Mouse (Mus musculus) cerebellum, postnatal 4 days (tissue): ENCODE measurements around the gene Fam169b.

ENCODE experiments used
- DNase-seq, 2 experiments: peaks; one replicate each; pipeline ENCODE4 v3.0.0; 2022; ENCODE audit warnings: low spot score in 2 of 2, mixed read lengths in 1 of 2

The Fam169b gene

DNA sequence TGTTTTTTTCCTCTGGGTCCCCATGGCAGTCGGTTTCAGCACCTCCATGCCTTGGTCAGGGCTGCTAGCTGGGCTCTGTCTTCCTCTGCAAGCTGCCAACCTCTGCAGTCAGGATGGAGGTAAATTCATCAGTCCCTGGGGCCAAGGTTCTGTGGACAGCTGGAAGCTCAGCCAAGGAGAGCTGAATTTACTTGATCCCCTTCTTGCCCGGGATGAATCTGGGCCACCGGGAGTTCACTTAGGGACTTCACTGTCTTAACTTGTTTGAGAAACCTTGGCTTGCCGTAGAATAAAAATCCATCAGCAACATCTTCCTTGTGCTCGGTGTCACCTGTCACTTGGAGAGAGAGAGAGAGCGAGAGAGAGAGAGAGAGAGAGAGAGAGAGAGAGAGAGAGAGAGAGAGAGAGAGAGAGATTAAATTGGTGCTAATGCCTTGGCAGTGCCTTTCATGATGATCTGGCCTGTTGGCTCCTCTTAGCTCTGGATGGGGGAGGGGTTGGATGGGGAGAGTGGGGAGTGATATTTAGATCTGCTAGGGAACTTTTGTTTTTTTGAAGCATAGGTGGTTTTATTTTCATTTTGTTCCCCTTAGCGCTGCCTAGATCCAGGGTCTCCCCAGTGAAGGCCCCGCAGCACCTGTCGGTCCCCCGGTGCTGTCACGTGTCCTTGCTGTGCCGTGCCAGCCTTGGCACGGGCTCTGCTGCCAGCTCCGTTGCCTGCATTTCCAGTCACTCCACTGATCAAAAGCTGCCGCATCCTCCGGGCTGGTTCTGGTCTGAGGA, 44.6 kb downstream of the Fam169b start:
- DNase-seq = peak in 1 of 2 experiments; percentile 59

DNA sequence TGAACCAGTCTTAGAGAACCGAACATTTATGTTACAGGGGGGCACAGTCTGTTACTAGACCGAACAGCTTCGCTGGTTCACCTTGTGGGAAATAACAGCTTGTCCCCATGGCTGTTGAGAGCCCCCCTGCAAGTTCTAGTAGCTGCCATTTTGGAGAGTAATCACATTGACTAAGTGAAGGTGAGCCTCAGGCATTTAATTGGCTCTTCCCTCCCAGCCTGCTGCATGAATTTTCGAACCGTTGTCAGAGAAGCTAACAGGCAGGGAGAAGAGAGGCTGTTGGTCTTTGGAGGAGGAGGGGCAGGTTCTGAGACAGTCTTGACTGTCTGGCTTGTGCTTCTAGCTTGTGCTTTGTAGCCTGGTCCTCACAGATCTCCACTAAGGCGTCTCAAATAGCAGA, 45.3 kb downstream of the Fam169b start:
- DNase-seq = no peak

DNA sequence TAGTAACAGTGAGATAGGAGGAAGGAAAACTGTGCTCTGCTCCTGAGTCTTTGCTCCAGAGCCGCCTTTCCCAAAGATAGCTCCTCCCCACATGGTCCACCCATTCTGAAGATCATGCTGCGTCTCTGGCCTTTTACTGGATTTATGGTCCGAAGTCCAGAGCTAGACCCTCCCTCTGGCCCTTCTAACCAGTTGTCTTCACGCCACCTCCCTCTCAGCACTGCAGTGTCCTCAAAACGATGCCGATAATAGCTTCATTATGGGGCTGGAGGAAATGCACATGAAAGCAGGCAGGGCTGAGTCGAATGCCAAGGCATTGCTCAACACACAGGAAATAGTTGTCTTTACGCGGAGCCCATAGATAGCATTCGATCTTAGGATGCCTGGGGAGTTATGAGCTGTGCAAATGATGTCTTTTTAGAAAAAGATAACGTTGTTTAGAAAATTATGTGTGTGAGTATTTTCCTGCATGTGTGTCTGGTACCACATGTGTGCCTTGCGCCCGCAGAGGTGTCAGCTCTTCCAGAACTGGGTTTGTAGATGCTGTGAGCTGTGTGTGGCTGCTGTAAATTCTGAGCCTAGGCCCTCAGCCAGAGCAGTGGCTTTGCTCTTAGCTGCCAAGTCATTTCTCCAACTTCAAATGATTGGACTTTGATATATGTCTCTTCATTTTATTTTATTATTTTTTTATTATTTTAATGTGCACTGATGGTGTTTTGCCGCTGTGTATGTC, 46.6 kb downstream of the Fam169b start:
- DNase-seq = no peak

DNA sequence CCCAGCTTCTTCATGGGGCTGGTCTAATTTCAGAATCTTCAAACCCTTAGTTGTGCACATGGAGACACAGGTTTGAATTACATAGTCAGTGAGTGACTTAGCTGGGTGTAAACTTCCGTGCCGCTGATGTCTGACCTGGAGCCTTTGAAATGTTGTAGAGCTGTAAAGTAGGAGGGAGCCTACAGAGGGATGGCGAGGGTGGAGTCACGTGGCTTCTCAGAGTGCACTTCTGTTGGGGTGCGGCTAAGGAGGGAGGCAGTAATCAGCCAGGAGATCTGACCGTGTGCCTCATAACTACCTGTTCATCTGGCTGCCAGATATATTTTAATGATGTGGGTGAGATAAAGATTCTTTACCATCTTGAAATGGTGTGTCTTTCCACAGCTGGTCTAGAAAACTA, 49.4 kb downstream of the Fam169b start:
- no peak for DNase-seq

DNA sequence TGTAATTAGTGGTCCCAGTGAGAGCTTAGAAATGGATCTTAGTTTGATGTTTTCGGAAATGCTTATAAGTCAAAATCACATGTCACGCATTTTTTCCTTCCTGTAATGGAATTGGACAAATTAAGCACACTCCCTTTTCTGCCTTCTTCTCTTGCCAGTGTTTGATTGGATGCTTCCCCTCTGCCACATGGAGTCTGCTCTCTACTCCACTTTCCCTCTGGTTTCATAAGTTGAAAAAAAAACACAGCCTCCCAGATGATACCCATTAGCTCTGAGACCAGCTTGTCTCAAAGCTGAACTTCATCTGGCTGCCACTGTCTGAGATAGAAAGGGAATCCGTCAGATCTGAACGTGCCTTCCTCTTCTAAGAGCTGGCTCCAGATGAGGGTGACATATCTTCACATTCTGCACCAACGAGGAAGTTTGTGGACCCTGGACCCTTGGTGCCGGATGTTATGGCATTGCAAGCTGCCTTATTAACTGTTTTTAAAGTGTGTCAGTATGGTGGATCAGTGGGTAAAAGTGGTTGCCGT, 52.6 kb downstream of the Fam169b start:
- DNase-seq = no peak

- no peak for DNase-seq
These were observed 55.4 kb downstream of the Fam169b start for GRCm38 (mm10) chr7:68329000-68329399.

- no peak for DNase-seq
These were observed 59.2 kb downstream of the Fam169b start for GRCm38 (mm10) chr7:68332799-68333198.

DNA sequence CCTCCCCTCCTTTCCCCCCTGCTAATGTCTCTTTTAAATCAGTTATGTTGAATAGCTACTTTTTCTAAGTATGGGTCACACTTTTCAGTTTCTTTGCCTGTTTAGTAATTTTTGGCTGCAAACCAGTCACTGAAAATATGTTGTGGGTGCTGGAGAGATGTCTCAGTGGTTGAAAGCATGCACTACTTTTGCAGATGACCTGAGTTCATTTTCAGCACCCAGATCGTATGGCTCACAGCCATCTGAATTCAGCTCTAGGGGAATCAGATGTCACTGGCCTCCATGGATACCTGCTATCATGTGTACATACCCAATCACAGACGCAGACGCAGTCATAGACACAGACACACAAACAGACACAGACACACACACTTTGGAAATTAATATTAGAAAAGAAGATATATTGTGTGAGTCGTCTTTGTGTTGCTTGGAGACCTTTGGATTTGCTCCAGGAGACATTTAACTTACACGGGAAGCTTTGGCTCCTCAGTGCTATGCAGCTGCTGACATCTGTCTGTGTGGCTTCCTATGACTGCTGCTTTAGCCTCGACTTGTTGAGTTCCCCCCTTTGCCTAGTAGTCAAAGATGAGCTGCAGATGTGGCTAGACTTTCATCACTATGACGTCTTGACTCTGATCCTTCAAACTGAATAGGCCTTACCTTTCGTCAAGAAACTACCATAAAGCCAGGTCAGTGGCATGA, 63.6 kb downstream of the Fam169b start:
- no peak for DNase-seq

GRCm38 (mm10) chr7:68338680-68339079, 65.0 kb downstream of the Fam169b start:
- no peak for DNase-seq

- DNase-seq = no peak
These were observed 70.9 kb downstream of the Fam169b start for GRCm38 (mm10) chr7:68344561-68344960.

DNA sequence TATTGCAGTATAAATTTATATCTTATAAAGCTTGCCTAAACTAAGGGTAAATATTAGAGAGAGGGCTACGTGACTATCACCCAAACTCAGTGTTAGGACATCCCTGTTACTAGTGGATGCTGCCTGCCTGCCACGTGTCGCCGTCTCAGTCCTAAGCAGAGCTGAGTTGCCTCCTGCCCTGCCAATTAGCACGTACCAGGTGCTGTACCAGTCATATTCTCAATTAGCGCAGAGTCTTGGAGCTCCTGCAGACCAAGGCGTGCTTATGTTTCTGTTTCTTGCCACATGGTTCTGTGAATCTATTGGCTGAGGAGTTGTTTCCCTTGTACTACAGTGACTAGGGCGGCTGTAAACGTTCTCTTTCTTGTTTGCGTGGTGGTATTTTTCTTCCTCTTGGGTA, 72.3 kb downstream of the Fam169b start:
- DNase-seq = no peak

DNA sequence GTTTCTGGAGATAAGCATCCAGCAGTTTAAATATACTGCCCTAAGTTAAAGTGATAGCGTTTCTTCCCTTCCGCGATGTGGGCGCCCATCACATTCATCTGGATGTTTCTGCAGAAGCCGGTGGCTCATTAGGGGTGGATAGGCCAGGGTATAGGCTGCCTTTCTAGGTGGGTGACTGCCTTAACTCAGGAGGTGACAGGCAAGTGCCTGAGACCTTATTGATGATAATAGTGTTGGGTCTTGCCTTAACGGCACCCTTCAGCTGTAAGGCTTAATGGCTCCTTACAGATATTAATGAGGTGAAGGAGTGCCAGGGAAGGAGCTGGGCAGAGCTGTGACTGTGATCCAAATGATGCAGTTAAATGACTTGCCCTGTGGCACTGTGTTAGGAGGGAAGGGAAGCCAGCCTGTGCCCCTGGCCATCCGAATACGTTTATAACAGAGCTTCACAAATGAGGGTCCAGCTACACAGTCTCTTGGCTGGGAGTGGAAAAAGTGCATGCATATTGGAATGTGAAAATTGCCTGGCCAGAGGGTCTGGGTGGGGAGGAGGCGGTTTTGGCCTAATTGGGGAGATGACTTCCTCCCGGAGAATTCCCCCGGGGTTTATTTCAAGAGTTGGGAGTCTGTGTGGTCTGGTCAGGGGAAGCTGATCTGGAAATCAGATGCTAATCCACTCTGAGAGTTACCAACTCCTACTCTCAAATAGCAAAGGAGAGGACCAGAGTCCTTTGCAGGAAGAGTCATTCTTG, 81.9 kb downstream of the Fam169b start:
- no peak for DNase-seq

DNA sequence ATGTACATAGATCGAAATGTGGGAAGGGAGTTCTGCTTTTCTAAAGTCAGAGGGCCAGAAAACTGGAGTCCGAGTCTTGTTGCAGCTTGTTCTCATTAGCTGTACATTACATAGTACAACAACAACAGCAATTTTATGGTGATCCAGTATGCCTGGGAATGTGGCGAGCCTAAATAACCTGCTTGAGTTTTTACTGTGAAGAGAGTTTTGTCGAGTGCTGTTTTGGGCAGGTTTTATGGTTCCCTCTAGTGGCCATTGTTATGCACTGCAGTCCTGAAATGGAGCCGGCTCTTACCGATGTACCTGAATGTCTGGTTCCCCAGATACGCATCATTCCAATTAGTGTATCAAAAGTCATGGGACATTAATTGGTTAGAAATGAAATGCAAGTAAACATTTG, 83.8 kb downstream of the Fam169b start:
- DNase-seq = peak; percentile 38 to 70

DNA sequence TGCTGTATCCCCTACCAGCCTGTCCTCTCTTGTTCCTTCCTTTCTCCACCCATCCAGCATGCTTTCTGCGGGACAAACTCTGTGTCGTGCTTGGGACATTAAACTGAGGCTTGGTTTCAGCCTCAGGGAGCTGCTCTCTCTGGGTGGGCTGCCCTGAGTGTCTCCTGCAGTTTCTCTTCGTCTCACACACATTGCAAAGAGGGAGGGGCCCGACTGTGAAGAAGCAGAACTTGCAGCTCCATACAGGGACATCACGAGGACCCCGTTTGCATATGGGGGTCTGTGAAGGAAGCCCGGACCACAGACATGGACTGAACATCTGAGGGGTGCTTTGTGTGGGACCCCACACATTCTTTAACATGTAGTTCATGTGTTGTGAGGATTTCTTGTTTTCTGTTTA, 89.0 kb downstream of the Fam169b start:
- no peak for DNase-seq

- peak in 1 of 2 experiments; percentile 35 for DNase-seq
These were observed 92.1 kb downstream of the Fam169b start for GRCm38 (mm10) chr7:68365711-68366110.

DNA sequence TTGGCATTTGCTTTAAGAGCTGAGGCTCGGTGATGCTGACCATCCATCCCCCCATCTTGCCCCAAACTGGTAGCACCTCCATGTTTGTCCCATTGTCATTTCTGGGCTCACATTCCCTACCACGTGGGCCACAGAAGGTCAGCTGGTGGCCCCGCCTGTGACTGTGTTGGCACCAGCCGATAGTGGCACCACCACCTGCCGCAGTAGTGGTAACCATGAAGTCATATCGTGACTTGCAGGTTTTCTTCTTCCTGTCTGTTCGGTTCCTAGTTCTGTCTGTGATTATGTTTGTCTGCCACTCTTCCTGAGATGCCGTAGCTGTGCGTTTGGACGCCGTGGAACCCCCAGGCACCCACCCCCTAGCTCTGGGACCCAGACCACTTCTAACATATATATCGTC, 95.3 kb downstream of the Fam169b start:
- DNase-seq = no peak

GRCm38 (mm10) chr7:68369694-68370093, 96.1 kb downstream of the Fam169b start:
- DNase-seq = peak; percentile 79 to 87

DNA sequence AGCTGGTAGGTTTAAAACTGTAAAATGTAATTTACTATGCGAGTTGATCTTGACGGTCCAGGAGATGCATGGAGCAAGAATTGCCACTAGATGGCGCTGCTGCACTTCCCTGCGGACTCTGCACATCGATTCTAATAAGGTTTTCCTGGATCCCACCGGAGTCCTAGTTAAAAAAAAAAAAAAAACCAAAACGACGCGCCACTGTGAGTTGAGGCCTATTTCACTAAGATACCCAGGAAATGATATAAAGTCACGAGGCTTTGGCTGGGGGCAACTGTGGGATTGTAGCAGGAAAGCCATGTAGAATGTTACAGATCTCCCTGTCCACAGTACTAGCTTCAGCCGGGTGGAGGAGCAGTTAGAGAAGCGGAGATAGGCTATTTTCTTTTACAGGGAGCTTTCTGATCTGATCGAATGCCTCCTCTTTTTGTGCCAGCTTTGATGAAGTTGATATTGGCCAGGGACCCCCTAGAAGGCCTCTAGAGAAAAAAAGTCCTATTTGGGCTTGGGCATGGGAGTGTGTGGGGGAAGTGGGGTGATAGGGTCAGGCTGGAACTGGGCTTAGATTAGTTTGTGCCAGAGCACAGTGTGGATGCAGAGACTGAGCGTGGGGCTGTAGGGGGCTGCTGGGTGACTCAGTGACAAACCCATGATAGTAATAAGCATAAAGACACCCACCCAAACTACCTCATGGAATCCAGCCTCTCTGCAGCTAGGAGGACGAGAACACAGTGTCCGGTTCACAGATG, 100.6 kb downstream of the Fam169b start:
- DNase-seq = peak; percentile 54 to 74

GRCm38 (mm10) chr7:68382187-68382586, 108.5 kb downstream of the Fam169b start:
- DNase-seq = no peak

DNA sequence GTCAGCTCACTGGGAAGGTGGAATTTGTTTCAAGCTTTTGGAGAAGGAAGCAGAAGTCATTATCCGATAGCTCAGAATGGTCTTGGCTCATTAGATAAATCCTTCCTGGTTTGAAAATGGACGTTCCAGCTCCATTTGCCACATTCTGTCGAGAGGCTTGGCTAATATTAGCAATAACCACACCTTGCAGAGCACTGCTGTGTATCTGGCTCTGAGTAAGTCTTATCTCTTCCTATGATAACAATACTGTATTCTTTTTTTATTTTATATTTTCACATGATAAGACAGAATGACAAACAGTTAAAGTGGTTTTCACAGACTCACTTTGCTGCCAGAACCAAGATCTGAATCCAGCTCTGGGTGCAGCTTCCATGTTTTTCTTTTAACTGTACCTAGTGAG, 113.1 kb downstream of the Fam169b start:
- DNase-seq = no peak
